Mouse (Mus musculus): Measurements from ENCODE around the gene Tnfsf15.

DNA sequence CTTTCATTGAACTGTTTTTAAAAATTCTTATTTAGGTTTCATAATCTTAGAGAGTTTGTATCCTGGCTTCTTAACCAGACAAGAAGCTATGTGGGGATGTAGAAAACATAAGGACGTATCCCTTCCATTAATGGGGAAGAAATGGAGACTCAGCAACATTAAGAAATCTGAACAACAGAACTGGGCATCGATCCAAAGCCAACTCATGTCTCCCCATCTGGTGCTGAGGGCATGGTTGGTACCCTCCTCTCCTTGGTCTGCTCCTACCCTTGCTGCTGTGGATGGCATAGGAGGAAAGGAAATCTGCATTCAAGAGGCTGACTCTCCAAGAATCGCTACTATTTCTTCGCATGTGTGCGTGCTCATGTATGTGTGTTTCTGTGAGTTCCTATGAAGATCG, 61.2 kb downstream of the Tnfsf15 start:
- no peak for TF ChIP-seq CTCF (IDR thresholded peaks at IDR 0.05; ENCODE audit: low read depth, low read length)
- TF ChIP-seq POLR2AphosphoS5 (IDR thresholded peaks at IDR 0.05; ENCODE audit: insufficient replicate concordance, low read depth, low read length): no peak
- no peak for TF ChIP-seq GATA1 (IDR thresholded peaks at IDR 0.05; ENCODE audit: borderline replicate concordance, low read length)
- no peak for TF ChIP-seq GATA2 (IDR thresholded peaks at IDR 0.05; ENCODE audit: borderline replicate concordance, low read depth, low read length)
- TF ChIP-seq TAL1 (conservative IDR thresholded peaks at IDR 0.05; ENCODE audit: low read depth, low read length): no peak
